Mouse (Mus musculus): Measurements from ENCODE around the gene Sik3. TPM values are rescaled to one million over a fixed set of nuclear protein-coding genes. Genes with fewer than 3 reads are reported as not detected.

Gene Sik3
- polyA plus RNA-seq, 1 experiment from 2014 or later, result 10.6 TPM

DNA sequence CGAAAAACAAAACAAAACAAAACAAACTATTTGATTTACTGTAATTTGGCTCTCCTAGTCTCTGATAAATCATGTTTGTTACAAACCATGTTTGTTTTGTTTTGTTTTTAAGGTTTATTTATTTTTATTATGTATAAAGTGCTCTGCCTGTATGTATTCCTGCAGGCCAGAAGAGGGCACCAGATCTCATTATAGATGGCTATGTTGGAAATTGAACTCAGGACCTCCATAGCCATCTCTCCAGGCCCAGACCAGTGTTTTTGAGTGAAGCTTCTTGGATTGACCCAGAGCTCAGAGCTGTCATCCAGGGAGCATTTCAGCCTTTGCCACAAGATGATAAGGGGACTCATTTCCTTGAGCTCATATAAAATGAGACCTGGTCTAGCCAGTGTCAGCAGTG, 173.8 kb downstream of the Sik3 start:
- Histone ChIP-seq H3K9ac (ENCODE audit: low read length) (no peak overlapping the region), H3K36me3 (ENCODE audit: control insufficient read depth, insufficient read depth, low read length) (no peaks in the 10 kb centered on the region), H3K27ac (replicated peaks; ENCODE audit: low read depth, low read length) (no peak overlapping the region), H3K4me3 (ENCODE audit: low read depth, low read length) (no peak overlapping the region), H3K9me3 (ENCODE audit: control insufficient read depth, low read length) (no peaks in the 10 kb centered on the region), H3K4me2 (ENCODE audit: low read depth, severe bottlenecking) (no peak overlapping the region), H3K27me3 (ENCODE audit: control insufficient read depth, insufficient read depth, low read length) (no peaks in the 10 kb centered on the region), H3K4me1 (ENCODE audit: control insufficient read depth, insufficient read depth, low read length) (0 out of 2 replicates have a peak, but pooled peaks cover 3% of the 10 kb centered on the region)
- no peak for DNase-seq (ENCODE audit: low spot score)
- no peak for ATAC-seq (ENCODE audit: insufficient number of reproducible peaks, low FRiP score, low TSS enrichment, low read depth)
- WGBS, result 89% methylated on average over 1 of the region's 1 CpGs

DNA sequence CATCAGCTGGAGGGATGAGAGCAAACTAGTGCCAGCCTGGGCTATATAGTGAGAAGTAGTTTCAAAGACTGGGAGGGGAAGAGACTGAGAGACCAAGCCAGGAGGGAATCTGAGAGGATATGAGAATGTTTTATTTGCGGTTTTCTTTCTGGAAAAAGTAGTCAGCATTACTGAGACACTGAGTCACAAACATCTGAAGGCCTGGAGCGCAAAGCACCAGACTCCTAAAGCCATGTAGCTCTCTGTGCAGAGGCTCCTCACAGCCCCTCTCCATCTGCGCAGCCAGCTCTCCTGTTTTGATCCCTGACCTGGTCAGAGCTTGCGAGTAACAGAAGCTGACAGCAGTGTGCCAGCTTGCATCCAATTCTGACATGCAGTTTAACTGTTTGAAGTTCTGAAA, 175.8 kb downstream of the Sik3 start:
- Histone ChIP-seq H3K27me3 (ENCODE audit: control insufficient read depth, insufficient read depth, low read length) (no peaks in the 10 kb centered on the region), H3K9me3 (ENCODE audit: control insufficient read depth, low read length) (no peaks in the 10 kb centered on the region), H3K4me1 (ENCODE audit: control insufficient read depth, insufficient read depth, low read length) (0 out of 2 replicates have a peak, but pooled peaks cover 3% of the 10 kb centered on the region), H3K4me3 (ENCODE audit: low read depth, low read length) (no peak overlapping the region), H3K36me3 (ENCODE audit: control insufficient read depth, insufficient read depth, low read length) (no peaks in the 10 kb centered on the region), H3K4me2 (ENCODE audit: low read depth, severe bottlenecking) (no peak overlapping the region), H3K27ac (replicated peaks; ENCODE audit: low read depth, low read length) (no peak overlapping the region), H3K9ac (ENCODE audit: low read length) (no peak overlapping the region)
- DNase-seq (ENCODE audit: low spot score) (no peak), ATAC-seq (ENCODE audit: insufficient number of reproducible peaks, low FRiP score, low TSS enrichment, low read depth) (no peak)
- 86% methylated on average over 4 of the region's 4 CpGs for WGBS

DNA sequence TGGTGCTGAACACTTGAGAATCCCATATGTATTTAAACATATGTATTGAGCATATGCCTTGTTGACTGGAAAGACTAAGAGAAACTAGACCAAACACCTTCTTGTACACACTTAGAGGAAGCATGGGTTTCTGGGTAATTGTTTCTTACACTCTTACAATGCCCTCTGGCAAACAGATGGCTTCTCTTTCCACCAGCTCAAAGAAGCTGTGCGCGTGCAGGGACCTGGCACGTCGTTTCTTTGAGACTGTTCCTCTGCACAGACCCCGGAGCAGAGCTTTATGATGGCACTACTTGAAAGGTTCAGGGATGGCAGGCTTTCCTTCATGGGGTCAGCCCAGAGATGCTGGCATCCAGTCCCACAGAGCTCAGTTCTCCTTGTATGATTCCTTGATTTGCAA, 176.3 kb downstream of the Sik3 start:
- no peak overlapping the region for H3K9ac ChIP-seq (ENCODE audit: low read length)
- H3K4me2 ChIP-seq (ENCODE audit: low read depth, severe bottlenecking), result no peak overlapping the region
- ATAC-seq (ENCODE audit: insufficient number of reproducible peaks, low FRiP score, low TSS enrichment, low read depth) (no peak), DNase-seq (ENCODE audit: low spot score) (no peak)
- 36% methylated on average over 5 of the region's 5 CpGs for WGBS
- H3K4me3 ChIP-seq (ENCODE audit: low read depth, low read length), result no peak overlapping the region
- H3K9me3 ChIP-seq (ENCODE audit: control insufficient read depth, low read length), result no peaks in the 10 kb centered on the region
- H3K27ac ChIP-seq (replicated peaks; ENCODE audit: low read depth, low read length), result no peak overlapping the region
- no peaks in the 10 kb centered on the region for H3K36me3 ChIP-seq (ENCODE audit: control insufficient read depth, insufficient read depth, low read length)
- no peaks in the 10 kb centered on the region for H3K27me3 ChIP-seq (ENCODE audit: control insufficient read depth, insufficient read depth, low read length)
- H3K4me1 ChIP-seq (ENCODE audit: control insufficient read depth, insufficient read depth, low read length), result 0 out of 2 replicates have a peak, but pooled peaks cover 3% of the 10 kb centered on the region

DNA sequence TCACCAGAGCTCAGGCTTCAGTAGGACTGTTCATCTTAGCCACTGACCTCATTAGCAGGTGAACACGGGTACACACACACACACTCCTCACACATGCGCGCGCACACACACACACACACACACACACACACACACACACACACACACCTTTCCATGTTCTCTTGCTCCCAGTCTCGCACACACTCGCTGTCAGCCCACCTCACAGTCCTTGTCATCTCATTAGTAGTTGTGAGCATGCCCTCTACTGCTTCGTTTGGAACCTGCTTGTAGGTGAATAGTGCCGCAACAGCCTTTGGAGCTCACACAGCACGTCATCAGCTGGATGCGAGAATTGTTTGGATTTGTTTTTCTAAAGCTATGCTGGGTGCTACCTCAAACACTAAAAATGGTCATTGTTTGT, 176.8 kb downstream of the Sik3 start:
- no peak for DNase-seq (ENCODE audit: low spot score)
- no peaks in the 10 kb centered on the region for H3K9me3 ChIP-seq (ENCODE audit: control insufficient read depth, low read length)
- 0 out of 2 replicates have a peak, but pooled peaks cover 3% of the 10 kb centered on the region for H3K4me1 ChIP-seq (ENCODE audit: control insufficient read depth, insufficient read depth, low read length)
- no peak overlapping the region for H3K27ac ChIP-seq (replicated peaks; ENCODE audit: low read depth, low read length)
- 80% methylated on average over 10 of the region's 10 CpGs for WGBS
- no peak overlapping the region for H3K9ac ChIP-seq (ENCODE audit: low read length)
- H3K4me3 ChIP-seq (ENCODE audit: low read depth, low read length), result no peak overlapping the region
- no peak for ATAC-seq (ENCODE audit: insufficient number of reproducible peaks, low FRiP score, low TSS enrichment, low read depth)
- H3K27me3 ChIP-seq (ENCODE audit: control insufficient read depth, insufficient read depth, low read length), result no peaks in the 10 kb centered on the region
- no peaks in the 10 kb centered on the region for H3K36me3 ChIP-seq (ENCODE audit: control insufficient read depth, insufficient read depth, low read length)
- H3K4me2 ChIP-seq (ENCODE audit: low read depth, severe bottlenecking), result no peak overlapping the region

DNA sequence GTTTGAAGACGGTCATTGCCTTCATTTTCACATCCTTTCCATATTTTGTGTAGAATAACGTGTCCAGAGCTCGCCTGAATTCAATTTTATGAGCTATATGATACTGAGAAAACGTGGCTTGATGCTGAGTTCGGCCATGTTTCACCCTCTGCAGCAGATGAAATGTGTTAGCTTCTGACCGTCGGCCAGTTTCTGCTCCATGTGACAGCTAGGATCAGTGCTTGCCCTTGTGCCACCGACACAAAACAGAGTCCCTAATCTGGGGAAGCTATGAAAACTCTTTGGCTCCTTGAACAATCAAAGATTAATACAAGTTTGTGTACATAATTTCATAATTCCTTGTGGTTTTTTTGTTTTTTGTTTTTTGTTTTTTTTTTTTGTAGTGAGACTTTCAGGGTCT, 178.6 kb downstream of the Sik3 start:
- DNase-seq (ENCODE audit: low spot score) (no peak), ATAC-seq (ENCODE audit: insufficient number of reproducible peaks, low FRiP score, low TSS enrichment, low read depth) (no peak)
- no peak overlapping the region for H3K4me2 ChIP-seq (ENCODE audit: low read depth, severe bottlenecking)
- 66% methylated on average over 8 of the region's 8 CpGs for WGBS
- no peaks in the 10 kb centered on the region for H3K27me3 ChIP-seq (ENCODE audit: control insufficient read depth, insufficient read depth, low read length)
- H3K4me1 ChIP-seq (ENCODE audit: control insufficient read depth, insufficient read depth, low read length), result no peaks in the 10 kb centered on the region
- H3K27ac ChIP-seq (replicated peaks; ENCODE audit: low read depth, low read length), result no peak overlapping the region
- no peaks in the 10 kb centered on the region for H3K9me3 ChIP-seq (ENCODE audit: control insufficient read depth, low read length)
- no peak overlapping the region for H3K4me3 ChIP-seq (ENCODE audit: low read depth, low read length)
- H3K9ac ChIP-seq (ENCODE audit: low read length), result no peak overlapping the region
- 0 out of 2 replicates have a peak, but pooled peaks cover 2% of the 10 kb centered on the region for H3K36me3 ChIP-seq (ENCODE audit: control insufficient read depth, insufficient read depth, low read length)

DNA sequence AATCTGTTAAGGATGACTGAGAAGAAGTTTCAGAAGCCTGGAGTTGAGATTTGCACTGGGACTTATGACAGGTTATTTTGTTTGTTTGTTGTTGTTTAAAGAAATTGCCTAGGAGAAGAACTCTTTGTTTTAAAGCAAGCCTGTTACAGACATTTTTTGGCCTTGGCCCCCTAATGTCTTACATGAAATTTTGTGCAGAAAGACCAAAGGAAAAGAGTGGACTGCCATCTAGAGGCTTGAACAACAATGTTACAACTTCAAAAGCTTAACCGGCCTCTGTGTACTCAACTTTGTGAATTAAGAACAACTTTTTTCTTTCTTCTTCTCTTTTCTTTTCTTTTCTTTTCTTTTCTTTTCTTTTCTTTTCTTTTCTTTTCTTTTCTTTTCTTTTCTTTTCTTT, 179.0 kb downstream of the Sik3 start:
- 48% methylated on average over 1 of the region's 1 CpGs for WGBS
- DNase-seq (ENCODE audit: low spot score) (no peak), ATAC-seq (ENCODE audit: insufficient number of reproducible peaks, low FRiP score, low TSS enrichment, low read depth) (no peak)
- H3K27ac ChIP-seq (replicated peaks; ENCODE audit: low read depth, low read length), result no peak overlapping the region
- no peak overlapping the region for H3K4me3 ChIP-seq (ENCODE audit: low read depth, low read length)
- H3K4me2 ChIP-seq (ENCODE audit: low read depth, severe bottlenecking), result no peak overlapping the region
- no peaks in the 10 kb centered on the region for H3K9me3 ChIP-seq (ENCODE audit: control insufficient read depth, low read length)
- H3K27me3 ChIP-seq (ENCODE audit: control insufficient read depth, insufficient read depth, low read length), result no peaks in the 10 kb centered on the region
- H3K4me1 ChIP-seq (ENCODE audit: control insufficient read depth, insufficient read depth, low read length), result no peaks in the 10 kb centered on the region
- H3K36me3 ChIP-seq (ENCODE audit: control insufficient read depth, insufficient read depth, low read length), result 0 out of 2 replicates have a peak, but pooled peaks cover 2% of the 10 kb centered on the region
- H3K9ac ChIP-seq (ENCODE audit: low read length), result no peak overlapping the region

DNA sequence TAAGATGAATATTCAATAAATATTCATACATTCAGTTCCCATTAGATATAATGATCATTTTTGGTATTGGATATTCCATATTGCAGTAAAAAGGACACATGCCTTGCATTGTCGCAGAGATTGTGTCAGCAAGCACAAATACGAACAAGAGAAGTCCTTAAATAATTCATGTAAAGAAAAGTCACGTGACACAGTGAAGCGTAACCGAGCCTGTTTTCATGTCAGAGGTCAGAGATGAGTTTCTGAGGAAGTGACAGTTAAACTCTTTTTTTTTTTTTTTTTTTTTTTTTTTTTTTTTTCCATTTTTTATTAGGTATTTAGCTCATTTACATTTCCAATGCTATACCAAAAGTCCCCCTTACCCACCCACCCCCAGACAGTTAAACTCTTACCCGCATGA, 180.0 kb downstream of the Sik3 start:
- H3K27ac ChIP-seq (replicated peaks; ENCODE audit: low read depth, low read length), result no peak overlapping the region
- 90% methylated on average over 6 of the region's 6 CpGs for WGBS

DNA sequence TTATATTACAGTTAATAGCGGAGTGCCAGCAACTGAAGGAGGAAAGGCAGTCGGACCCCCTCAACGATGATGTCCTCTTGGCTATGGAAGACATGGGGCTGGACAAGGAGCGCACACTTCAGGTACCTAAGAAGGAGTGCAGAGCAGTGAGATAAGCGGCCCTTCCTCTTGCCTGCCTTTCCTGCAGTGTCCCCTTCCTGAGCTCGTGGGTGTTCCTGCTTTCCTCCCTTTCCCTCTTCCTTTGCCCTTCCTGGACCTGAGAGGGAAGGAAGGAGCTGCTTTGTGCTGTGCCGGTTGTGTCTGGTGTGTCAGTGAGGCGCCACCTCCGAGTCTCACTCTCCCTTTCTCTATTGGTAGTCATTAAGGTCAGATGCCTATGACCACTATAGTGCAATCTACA, 182.2 kb downstream of the Sik3 start:
- Histone ChIP-seq H3K27ac (replicated peaks; ENCODE audit: low read depth, low read length) (no peak overlapping the region), H3K9ac (ENCODE audit: low read length) (no peak overlapping the region), H3K9me3 (ENCODE audit: control insufficient read depth, low read length) (no peaks in the 10 kb centered on the region), H3K4me2 (ENCODE audit: low read depth, severe bottlenecking) (no peak overlapping the region), H3K27me3 (ENCODE audit: control insufficient read depth, insufficient read depth, low read length) (no peaks in the 10 kb centered on the region), H3K4me3 (ENCODE audit: low read depth, low read length) (no peak overlapping the region), H3K4me1 (ENCODE audit: control insufficient read depth, insufficient read depth, low read length) (no peaks in the 10 kb centered on the region), H3K36me3 (ENCODE audit: control insufficient read depth, insufficient read depth, low read length) (0 out of 2 replicates have a peak, but pooled peaks cover 2% of the 10 kb centered on the region)
- ATAC-seq (ENCODE audit: insufficient number of reproducible peaks, low FRiP score, low TSS enrichment, low read depth) (no peak), DNase-seq (ENCODE audit: low spot score) (no peak)
- 89% methylated on average over 9 of the region's 9 CpGs for WGBS

More for the DNA sequence above, 180.0 kb downstream of the Sik3 start:
- DNase-seq (ENCODE audit: low spot score) (no peak), ATAC-seq (ENCODE audit: insufficient number of reproducible peaks, low FRiP score, low TSS enrichment, low read depth) (no peak)
- no peaks in the 10 kb centered on the region for H3K27me3 ChIP-seq (ENCODE audit: control insufficient read depth, insufficient read depth, low read length)
- H3K4me3 ChIP-seq (ENCODE audit: low read depth, low read length), result no peak overlapping the region
- 0 out of 2 replicates have a peak, but pooled peaks cover 2% of the 10 kb centered on the region for H3K36me3 ChIP-seq (ENCODE audit: control insufficient read depth, insufficient read depth, low read length)
- H3K9ac ChIP-seq (ENCODE audit: low read length), result no peak overlapping the region
- no peaks in the 10 kb centered on the region for H3K9me3 ChIP-seq (ENCODE audit: control insufficient read depth, low read length)
- no peak overlapping the region for H3K4me2 ChIP-seq (ENCODE audit: low read depth, severe bottlenecking)
- H3K4me1 ChIP-seq (ENCODE audit: control insufficient read depth, insufficient read depth, low read length), result no peaks in the 10 kb centered on the region

DNA sequence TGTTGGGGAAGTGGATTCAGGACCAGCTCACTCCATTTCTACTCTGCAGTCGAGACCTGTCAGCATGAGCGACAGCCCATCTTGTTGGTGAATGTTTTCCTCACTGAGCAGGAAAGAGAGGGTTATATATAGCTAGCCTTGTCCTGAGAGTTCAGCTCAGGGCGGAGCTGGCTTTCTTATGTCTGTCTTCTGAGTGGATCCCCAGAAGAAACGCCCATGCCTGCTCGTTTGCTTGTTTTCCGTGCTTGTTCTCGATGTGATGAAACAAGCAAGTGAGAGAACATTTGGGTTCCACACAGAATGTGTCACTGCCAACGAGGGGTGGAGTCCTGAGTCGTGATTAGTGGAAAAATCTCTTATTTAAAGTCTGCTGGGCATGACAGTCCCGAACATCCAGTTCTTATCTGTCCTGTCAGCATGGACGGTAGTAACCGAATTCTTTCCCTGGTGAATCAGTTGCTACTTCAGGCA, 184.1 kb downstream of the Sik3 start:
- no peaks in the 10 kb centered on the region for H3K4me1 ChIP-seq (ENCODE audit: control insufficient read depth, insufficient read depth, low read length)
- H3K9me3 ChIP-seq (ENCODE audit: control insufficient read depth, low read length), result no peaks in the 10 kb centered on the region
- 82% methylated on average over 12 of the region's 12 CpGs for WGBS
- no peaks in the 10 kb centered on the region for H3K27me3 ChIP-seq (ENCODE audit: control insufficient read depth, insufficient read depth, low read length)
- peaks cover 5% of the 10 kb centered on the region; the same call in 1 of the 2 replicates for H3K36me3 ChIP-seq (ENCODE audit: control insufficient read depth, insufficient read depth, low read length)
- ATAC-seq (ENCODE audit: insufficient number of reproducible peaks, low FRiP score, low TSS enrichment, low read depth) (no peak), DNase-seq (ENCODE audit: low spot score) (no peak)
- no peak overlapping the region for H3K9ac ChIP-seq (ENCODE audit: low read length)
- no peak overlapping the region for H3K27ac ChIP-seq (replicated peaks; ENCODE audit: low read depth, low read length)
- no peak overlapping the region for H3K4me2 ChIP-seq (ENCODE audit: low read depth, severe bottlenecking)
- no peak overlapping the region for H3K4me3 ChIP-seq (ENCODE audit: low read depth, low read length)

Data from limb, embryonic 11.5 days (tissue).